Mouse (Mus musculus): ENCODE data around the gene Adipor1. TPM values are rescaled to one million over a fixed set of nuclear protein-coding genes. Genes with fewer than 3 reads are reported as not detected.

The Adipor1 gene
- total RNA-seq (2017): 29.5 and 36.4 TPM in 2 replicates

- ATAC-seq (replicated peaks; ENCODE audit: low read depth, poor library complexity, severe bottlenecking): peak; percentile 94
Observed at GRCm38 (mm10) chr1:134415168-134415831, at the start of gene Adipor1. Adipor1 (plus strand) TSS chr1:134415378.

- ATAC-seq (replicated peaks; ENCODE audit: low read depth, poor library complexity, severe bottlenecking): no peak
Observed at GRCm38 (mm10) chr1:134365491-134365890, 49.7 kb upstream of the Adipor1 start.

- ATAC-seq (replicated peaks; ENCODE audit: low read depth, poor library complexity, severe bottlenecking): peak; percentile 84
Observed at GRCm38 (mm10) chr1:134368777-134369337, 46.3 kb upstream of the Adipor1 start.

- ATAC-seq (replicated peaks; ENCODE audit: low read depth, poor library complexity, severe bottlenecking): no peak
Observed at GRCm38 (mm10) chr1:134374124-134374523, 41.1 kb upstream of the Adipor1 start.

- no peak for ATAC-seq (replicated peaks; ENCODE audit: low read depth, poor library complexity, severe bottlenecking)
Observed at GRCm38 (mm10) chr1:134381051-134381450, 34.1 kb upstream of the Adipor1 start.

GRCm38 (mm10) chr1:134381795-134382625 lies 33.2 kb upstream of the Adipor1 start:
- ATAC-seq (replicated peaks; ENCODE audit: low read depth, poor library complexity, severe bottlenecking): peak; percentile 45

- no peak for ATAC-seq (replicated peaks; ENCODE audit: low read depth, poor library complexity, severe bottlenecking)
Observed at GRCm38 (mm10) chr1:134384581-134384980, 30.6 kb upstream of the Adipor1 start.

GRCm38 (mm10) chr1:134385176-134385575 lies 30.0 kb upstream of the Adipor1 start:
- no peak for ATAC-seq (replicated peaks; ENCODE audit: low read depth, poor library complexity, severe bottlenecking)

GRCm38 (mm10) chr1:134385666-134386065 lies 29.5 kb upstream of the Adipor1 start, which contains the start of gene 4933406M09Rik:
4933406M09Rik (plus strand) TSS chr1:134385940.
- ATAC-seq (replicated peaks; ENCODE audit: low read depth, poor library complexity, severe bottlenecking): no peak

- no peak for ATAC-seq (replicated peaks; ENCODE audit: low read depth, poor library complexity, severe bottlenecking)
Observed at GRCm38 (mm10) chr1:134393827-134394226, 21.4 kb upstream of the Adipor1 start.

- no peak for ATAC-seq (replicated peaks; ENCODE audit: low read depth, poor library complexity, severe bottlenecking)
Observed at GRCm38 (mm10) chr1:134398210-134398609, 17.0 kb upstream of the Adipor1 start.

GRCm38 (mm10) chr1:134399735-134400134 lies 15.4 kb upstream of the Adipor1 start:
- no peak for ATAC-seq (replicated peaks; ENCODE audit: low read depth, poor library complexity, severe bottlenecking)

GRCm38 (mm10) chr1:134405509-134406413 lies 9.4 kb upstream of the Adipor1 start, which contains the start of gene Cyb5r1:
Cyb5r1 (plus strand) TSS chr1:134405559.
- peak; percentile 95 for ATAC-seq (replicated peaks; ENCODE audit: low read depth, poor library complexity, severe bottlenecking)

- peak; percentile 20; the same call in 1 of the 2 replicates for ATAC-seq (replicated peaks; ENCODE audit: low read depth, poor library complexity, severe bottlenecking)
Observed at GRCm38 (mm10) chr1:134406414-134406771, 8.8 kb upstream of the Adipor1 start.

- no peak for ATAC-seq (replicated peaks; ENCODE audit: low read depth, poor library complexity, severe bottlenecking)
Observed at GRCm38 (mm10) chr1:134408080-134408479, 7.1 kb upstream of the Adipor1 start.

- ATAC-seq (replicated peaks; ENCODE audit: low read depth, poor library complexity, severe bottlenecking): no peak
Observed at GRCm38 (mm10) chr1:134411706-134412629, 3.2 kb upstream of the Adipor1 start.

GRCm38 (mm10) chr1:134414038-134414437 lies 1.1 kb upstream of the Adipor1 start:
- no peak for ATAC-seq (replicated peaks; ENCODE audit: low read depth, poor library complexity, severe bottlenecking)

- peak; percentile 8 for ATAC-seq (replicated peaks; ENCODE audit: low read depth, poor library complexity, severe bottlenecking)
Observed at GRCm38 (mm10) chr1:134414501-134415167, 544 bp upstream of the Adipor1 start.

All from common myeloid progenitor, adult 5-6 weeks (primary cell).